Mouse (Mus musculus) urinary bladder, postnatal 36 days (tissue): ENCODE data around the gene Gstp3.

ENCODE experiments used
- DNase-seq, 2 experiments: peaks; one replicate each; pipeline ENCODE4 v3.0.0; 2022; ENCODE audit warnings: low spot score in 2 of 2, mixed read lengths in 1 of 2

Gstp3 gene

GRCm38 (mm10) chr19:4059069-4059740 lies at the start of gene Gstp3:
Gstp3 (minus strand) TSS chr19:4059569.
- peak in 1 of 2 experiments; percentile 47 for DNase-seq

- no peak for DNase-seq
Measured at GRCm38 (mm10) chr19:4108535-4108934, 49.2 kb upstream of the Gstp3 start.

GRCm38 (mm10) chr19:4106654-4107053 lies 47.3 kb upstream of the Gstp3 start:
- no peak for DNase-seq

- DNase-seq = no peak
Measured at GRCm38 (mm10) chr19:4104675-4105194, 45.4 kb upstream of the Gstp3 start.

GRCm38 (mm10) chr19:4103792-4104191 lies 44.4 kb upstream of the Gstp3 start:
- DNase-seq = no peak

GRCm38 (mm10) chr19:4103294-4103693 lies 43.9 kb upstream of the Gstp3 start:
- no peak for DNase-seq

- DNase-seq = no peak
Measured at GRCm38 (mm10) chr19:4102626-4103025, 43.3 kb upstream of the Gstp3 start.

GRCm38 (mm10) chr19:4102049-4102448 lies 42.7 kb upstream of the Gstp3 start:
- no peak for DNase-seq

- DNase-seq = no peak
Measured at GRCm38 (mm10) chr19:4101466-4101865, 42.1 kb upstream of the Gstp3 start.

- DNase-seq = no peak
Measured at GRCm38 (mm10) chr19:4100718-4101261, 41.4 kb upstream of the Gstp3 start.

- peak; percentile 76 to 81 for DNase-seq
Measured at GRCm38 (mm10) chr19:4099837-4100717, 40.7 kb upstream of the Gstp3 start, which contains the start of gene Pitpnm1. Pitpnm1 (plus strand) TSS chr19:4099998.

GRCm38 (mm10) chr19:4099056-4099455 lies 39.7 kb upstream of the Gstp3 start:
- DNase-seq = peak; percentile 88 to 92

- no peak for DNase-seq
Measured at GRCm38 (mm10) chr19:4098426-4098825, 39.1 kb upstream of the Gstp3 start.

- DNase-seq = peak in 1 of 2 experiments; percentile 87
Measured at GRCm38 (mm10) chr19:4097441-4097825, 38.1 kb upstream of the Gstp3 start.

GRCm38 (mm10) chr19:4096642-4097440 lies 37.5 kb upstream of the Gstp3 start, which contains the start of gene Cdk2ap2:
Cdk2ap2 (plus strand) TSS chr19:4097182.
- DNase-seq = peak; percentile 100

- DNase-seq = no peak
Measured at GRCm38 (mm10) chr19:4095802-4096201, 36.4 kb upstream of the Gstp3 start.

- DNase-seq = no peak
Measured at GRCm38 (mm10) chr19:4094774-4095303, 35.5 kb upstream of the Gstp3 start.

GRCm38 (mm10) chr19:4094348-4094747 lies 35.0 kb upstream of the Gstp3 start:
- DNase-seq = no peak

- no peak for DNase-seq
Measured at GRCm38 (mm10) chr19:4093772-4094171, 34.4 kb upstream of the Gstp3 start.

GRCm38 (mm10) chr19:4092750-4093149 lies 33.4 kb upstream of the Gstp3 start:
- no peak for DNase-seq

- no peak for DNase-seq
Measured at GRCm38 (mm10) chr19:4091383-4091782, 32.0 kb upstream of the Gstp3 start.
